Mouse (Mus musculus) large intestine, adult 2 months (tissue): ENCODE results near the gene Atad1. TPM values are rescaled to one million over a fixed set of nuclear protein-coding genes. Genes with fewer than 3 reads are reported as not detected.

ENCODE experiments used
- DNase-seq: peaks from one replicate; pipeline ENCODE4 v3.0.0-alpha.2; 2012; ENCODE audit warnings: low read depth, low spot score
- WGBS: fragments of 180-500 bp; shearing (Covaris S2); methylation state at CpG from one replicate; pipeline ENCODE4 v1.1.7; 2018; 5-methylcytosine and 5-hydroxymethylcytosine counted together
- polyA plus RNA-seq: library from polyadenylated mRNA; depleted of rRNA; stranded (reverse); fragments of >200 nt; gene quantifications from 2 replicates; pipeline ENCODE4 v1.2.3, GENCODE M21; 2012; rRNA removed

Atad1 gene
- polyA plus RNA-seq, 1 experiment, result 11.5 TPM

GRCm38 (mm10) chr19:32637357-32638275 lies 102.0 kb downstream of the Atad1 start:
- 80% methylated on average over 16 of the region's 16 CpGs for WGBS
- no peak for DNase-seq

- DNase-seq, result no peak
- WGBS, result 74% methylated on average over 8 of the region's 8 CpGs
Observed at GRCm38 (mm10) chr19:32634916-32635315, 104.7 kb downstream of the Atad1 start.

GRCm38 (mm10) chr19:32628572-32629132 lies 110.9 kb downstream of the Atad1 start:
- 88% methylated on average over 7 of the region's 7 CpGs for WGBS

GRCm38 (mm10) chr19:32627631-32628030 lies 112.0 kb downstream of the Atad1 start:
- 77% methylated on average over 4 of the region's 4 CpGs for WGBS
- no peak for DNase-seq

More at GRCm38 (mm10) chr19:32628572-32629132, 110.9 kb downstream of the Atad1 start:
- DNase-seq, result no peak

- no peak for DNase-seq
- 32% methylated on average over 13 of the region's 13 CpGs for WGBS
Observed at GRCm38 (mm10) chr19:32626768-32627331, 112.7 kb downstream of the Atad1 start.

- WGBS, result 69% methylated on average over 3 of the region's 3 CpGs
- DNase-seq, result no peak
Observed at GRCm38 (mm10) chr19:32622142-32622541, 117.4 kb downstream of the Atad1 start.

Other genes with a start within 250 kb of the Atad1 start
- gene Papss2, start 144.0 kb downstream of the Atad1 start, polyA plus RNA-seq, result 13.7 and 30.0 TPM in 2 replicates
- 7.7 and 13.4 TPM in 2 replicates for gene Pten, start 17.7 kb upstream of the Atad1 start, polyA plus RNA-seq